Mouse (Mus musculus) spleen, adult 2 months (tissue): ENCODE results near the gene Bbc3. TPM values are rescaled to one million over a fixed set of nuclear protein-coding genes. Genes with fewer than 3 reads are reported as not detected.

ENCODE experiments used
- DNase-seq, 2 experiments: peaks; one replicate each; pipeline versions ENCODE4 v3.0.0 to v3.0.0-alpha.2; 2012 to 2021; ENCODE audit warnings: low spot score in 2 of 2, low read depth in 1 of 2
- H3K27ac ChIP-seq: fragments of 200-500 bp; 2 replicates; pipeline ENCODE4 v1.5.1; 2012; ENCODE audit warnings: low read length, inconsistent platforms; ENCODE audit not compliant: insufficient read depth
- H3K27me3 ChIP-seq: fragments of 200-500 bp; 2 replicates; pipeline ENCODE4 v1.6.1; 2012; ENCODE audit warnings: mild to moderate bottlenecking, moderate library complexity, low read length, inconsistent platforms; ENCODE audit not compliant: control insufficient read depth, insufficient read depth
- H3K36me3 ChIP-seq: fragments of 200-500 bp; 2 replicates; pipeline ENCODE4 v1.6.1; 2012; ENCODE audit warnings: mild to moderate bottlenecking, low read length, inconsistent platforms; ENCODE audit not compliant: control insufficient read depth, insufficient read depth
- H3K4me1 ChIP-seq: fragments of 200-500 bp; 2 replicates; pipeline ENCODE4 v1.6.1; 2011; ENCODE audit warnings: inconsistent platforms; ENCODE audit not compliant: control insufficient read depth, insufficient read depth, insufficient read length
- H3K4me3 ChIP-seq: fragments of 200-500 bp; 2 replicates; pipeline ENCODE4 v1.5.1; 2011; ENCODE audit warnings: mild to moderate bottlenecking, inconsistent platforms; ENCODE audit not compliant: insufficient read depth, insufficient read length; ENCODE audit errors: extremely low read depth
- CTCF ChIP-seq: fragments of 200-500 bp; IDR thresholded peaks from 2 replicates; pipeline ENCODE4 v1.5.1; 2011; ENCODE audit warnings: mild to moderate bottlenecking, inconsistent platforms; ENCODE audit not compliant: insufficient read depth, insufficient read length, insufficient replicate concordance; ENCODE audit errors: extremely low read depth
- POLR2A ChIP-seq: fragments of 200-500 bp; IDR thresholded peaks from 2 replicates; pipeline ENCODE4 v1.6.1; 2011; ENCODE audit warnings: low read depth, low read length, inconsistent platforms
- WGBS: fragments of 180-500 bp; shearing (Covaris S2); methylation state at CpG from one replicate; pipeline ENCODE4 v1.1.7; 2018; 5-methylcytosine and 5-hydroxymethylcytosine counted together
- polyA plus RNA-seq: library from polyadenylated mRNA; depleted of rRNA; stranded (reverse); fragments of >200 nt; gene quantifications from 2 replicates; pipeline ENCODE4 v1.2.3, GENCODE M21; 2012

The Bbc3 gene
- polyA plus RNA-seq, 1 experiment, result 22.9 TPM

DNA sequence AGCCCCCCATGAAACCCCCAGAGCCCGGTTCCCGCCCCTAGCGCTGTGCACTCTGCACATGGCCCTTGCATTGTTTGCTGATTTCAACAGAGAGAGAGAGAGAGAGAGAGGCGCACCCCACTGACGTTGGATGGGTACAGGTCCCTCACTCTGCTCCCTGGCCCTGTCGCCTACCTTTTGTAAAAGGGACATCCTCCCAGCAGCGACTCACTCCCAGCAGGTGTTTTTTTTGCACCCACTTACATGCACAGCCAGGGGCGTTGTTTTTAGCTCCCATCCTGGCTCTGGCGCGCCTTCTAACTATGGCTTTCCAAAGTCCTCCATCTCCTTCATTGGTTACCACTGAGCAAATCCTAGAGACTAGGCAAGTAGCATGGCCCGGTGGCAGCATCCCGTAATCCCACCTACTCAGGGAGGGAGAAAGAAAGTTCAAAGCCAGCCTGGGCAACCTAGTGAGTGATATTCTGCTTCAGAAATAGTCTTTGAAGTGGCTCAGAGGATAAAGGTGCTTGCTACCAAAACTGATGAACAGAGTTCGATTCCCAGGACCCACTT, 6.1 kb downstream of the Bbc3 start:
- WGBS, result 37% methylated on average over 13 of the region's 13 CpGs
- no peak for DNase-seq
- Histone ChIP-seq H3K27me3 (peaks cover 5% of the 10 kb centered on the region; the same call in 1 of the 2 replicates), H3K4me3 (peak overlapping the region; percentile 20; the same call in 1 of the 2 replicates), H3K4me1 (peaks cover 26% of the 10 kb centered on the region), H3K36me3 (peaks cover 10% of the 10 kb centered on the region), H3K27ac (peak overlapping the region; percentile 20; the same call in 1 of the 2 replicates)
- TF ChIP-seq CTCF, result no peak

DNA sequence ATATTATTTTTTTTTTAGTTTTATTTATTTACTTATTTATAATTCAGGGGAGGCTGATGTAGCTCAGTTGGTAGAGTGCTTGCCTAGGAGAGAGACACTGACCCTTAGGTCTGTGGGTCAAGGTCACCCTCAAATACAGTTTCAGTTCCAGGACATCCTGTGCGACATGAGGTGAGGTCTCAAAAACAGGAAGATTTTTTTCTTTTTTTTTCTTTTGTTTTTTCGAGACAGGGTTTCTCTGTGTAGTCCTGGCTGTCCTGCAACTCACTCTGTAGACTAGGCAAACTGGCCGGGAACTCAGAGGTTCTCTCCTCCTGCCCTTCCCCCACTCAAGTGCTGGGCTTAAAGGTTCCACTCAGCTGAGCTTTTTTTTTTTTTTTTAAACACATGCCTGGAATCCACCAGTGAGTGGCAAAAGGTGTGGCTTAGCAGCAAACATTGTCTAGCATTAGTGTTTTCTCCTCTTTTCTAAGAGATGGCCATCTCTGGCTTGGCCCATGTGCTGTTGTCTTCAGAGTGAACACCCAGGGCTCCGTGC, 7.1 kb downstream of the Bbc3 start:
- peaks cover 5% of the 10 kb centered on the region; the same call in 1 of the 2 replicates for H3K27me3 ChIP-seq
- H3K4me3 ChIP-seq, result no peak overlapping the region
- peaks cover 10% of the 10 kb centered on the region for H3K36me3 ChIP-seq
- WGBS, result 56% methylated on average over 4 of the region's 4 CpGs
- TF ChIP-seq CTCF, result no peak
- no peak for TF ChIP-seq POLR2A
- peaks cover 21% of the 10 kb centered on the region for H3K4me1 ChIP-seq
- H3K27ac ChIP-seq, result no peak overlapping the region
- no peak for DNase-seq

- no peak for DNase-seq
- Histone ChIP-seq H3K27ac (no peak overlapping the region), H3K36me3 (peaks cover 10% of the 10 kb centered on the region), H3K4me1 (peaks cover 14% of the 10 kb centered on the region), H3K27me3 (peaks cover 3% of the 10 kb centered on the region; the same call in 1 of the 2 replicates), H3K4me3 (no peak overlapping the region)
- WGBS, result 95% methylated on average over 14 of the region's 14 CpGs
- TF ChIP-seq POLR2A, result no peak
Observed at GRCm38 (mm10) chr7:16317094-16317493, 8.9 kb downstream of the Bbc3 start.

GRCm38 (mm10) chr7:16319216-16319615, 11.0 kb downstream of the Bbc3 start:
- Histone ChIP-seq H3K4me3 (no peak overlapping the region), H3K27ac (no peak overlapping the region), H3K36me3 (peaks cover 10% of the 10 kb centered on the region), H3K4me1 (peaks cover 1% of the 10 kb centered on the region; the same call in 1 of the 2 replicates), H3K27me3 (no peaks in the 10 kb centered on the region)
- DNase-seq, result no peak
- no peak for TF ChIP-seq POLR2A
- TF ChIP-seq CTCF, result no peak
- WGBS, result 96% methylated on average over 4 of the region's 4 CpGs

GRCm38 (mm10) chr7:16320479-16320878, 12.3 kb downstream of the Bbc3 start:
- no peak overlapping the region for H3K4me3 ChIP-seq
- no peak overlapping the region for H3K27ac ChIP-seq
- WGBS, result 96% methylated on average over 6 of the region's 6 CpGs
- TF ChIP-seq POLR2A (no peak), CTCF (no peak)
- no peak for DNase-seq
- H3K4me1 ChIP-seq, result no peaks in the 10 kb centered on the region
- peaks cover 10% of the 10 kb centered on the region for H3K36me3 ChIP-seq
- H3K27me3 ChIP-seq, result no peaks in the 10 kb centered on the region

GRCm38 (mm10) chr7:16324661-16325060, 16.5 kb downstream of the Bbc3 start:
- WGBS, result 93% methylated on average over 7 of the region's 7 CpGs
- no peaks in the 10 kb centered on the region for H3K4me1 ChIP-seq

GRCm38 (mm10) chr7:16325920-16326606, 17.9 kb downstream of the Bbc3 start:
- Histone ChIP-seq H3K27me3 (no peaks in the 10 kb centered on the region), H3K4me3 (no peak overlapping the region), H3K36me3 (peaks cover 9% of the 10 kb centered on the region; the same call in 1 of the 2 replicates), H3K27ac (no peak overlapping the region), H3K4me1 (no peaks in the 10 kb centered on the region)
- 35% methylated on average over 8 of the region's 8 CpGs for WGBS
- TF ChIP-seq CTCF, result peak; percentile 51; the same call in 1 of the 2 replicates
- no peak for TF ChIP-seq POLR2A
- peak in 1 of 2 experiments; percentile 50 for DNase-seq

More at GRCm38 (mm10) chr7:16324661-16325060, 16.5 kb downstream of the Bbc3 start:
- Histone ChIP-seq H3K4me3 (no peak overlapping the region), H3K27ac (no peak overlapping the region), H3K27me3 (no peaks in the 10 kb centered on the region), H3K36me3 (peaks cover 9% of the 10 kb centered on the region; the same call in 1 of the 2 replicates)
- no peak for DNase-seq
- no peak for TF ChIP-seq POLR2A
- TF ChIP-seq CTCF, result no peak
